Mouse (Mus musculus): Measurements from ENCODE around the gene Selenom. TPM values are rescaled to one million over a fixed set of nuclear protein-coding genes. Genes with fewer than 3 reads are reported as not detected.
A peak's percentile ranks its signal among the peaks of the same experiment; 100 is the strongest.

Gene Selenom
- 147 and 154 TPM in 2 replicates for polyA plus RNA-seq (2015; fragmentation: Nextera tagmentation; extraction: Ambion mirVana)

DNA sequence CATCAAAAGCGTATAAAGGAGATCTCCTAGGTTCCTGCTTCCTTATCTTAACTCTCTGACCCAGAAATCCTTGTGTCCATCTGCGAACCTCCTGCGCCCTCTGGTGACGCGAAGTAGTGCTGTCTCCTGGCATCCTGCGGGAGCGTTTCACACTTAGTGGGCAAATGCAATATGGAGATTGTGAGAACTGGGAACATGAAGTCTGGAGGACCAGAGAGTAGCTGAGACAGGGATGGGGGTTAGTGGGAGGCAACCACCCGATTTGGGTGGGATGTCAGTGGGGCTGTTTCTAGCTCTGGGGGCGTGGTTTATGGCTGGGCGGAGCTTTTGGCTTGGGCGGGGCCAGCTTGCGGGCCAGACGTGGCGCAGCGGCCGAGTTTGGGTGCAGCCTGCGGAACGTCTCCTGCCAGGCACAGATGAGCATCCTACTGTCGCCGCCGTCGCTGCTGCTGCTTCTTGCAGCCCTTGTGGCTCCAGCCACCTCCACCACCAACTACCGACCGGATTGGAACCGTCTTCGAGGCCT lies at the start of gene Selenom:
Selenom (plus strand) TSS at position 156 of the 526 bp plus-strand sequence.
- Histone ChIP-seq H3K4me2 (replicated peaks) (peak within 1 kb of the TSS; percentile 82), H3K9ac (peak within 1 kb of the TSS; percentile 61), H3K27me3 (replicated peaks) (no peaks in the 10 kb centered on the region), H3K36me3 (peaks cover 7% of the 10 kb centered on the region), H3K9me3 (no peaks in the 10 kb centered on the region), H3K27ac (peak within 1 kb of the TSS; percentile 69), H3K4me1 (replicated peaks) (peaks cover 29% of the 10 kb centered on the region), H3K4me3 (replicated peaks) (peak within 1 kb of the TSS; percentile 51)
- peak; percentile 81 for ATAC-seq
- under 1% methylated on average over 26 of the region's 26 CpGs for WGBS

DNA sequence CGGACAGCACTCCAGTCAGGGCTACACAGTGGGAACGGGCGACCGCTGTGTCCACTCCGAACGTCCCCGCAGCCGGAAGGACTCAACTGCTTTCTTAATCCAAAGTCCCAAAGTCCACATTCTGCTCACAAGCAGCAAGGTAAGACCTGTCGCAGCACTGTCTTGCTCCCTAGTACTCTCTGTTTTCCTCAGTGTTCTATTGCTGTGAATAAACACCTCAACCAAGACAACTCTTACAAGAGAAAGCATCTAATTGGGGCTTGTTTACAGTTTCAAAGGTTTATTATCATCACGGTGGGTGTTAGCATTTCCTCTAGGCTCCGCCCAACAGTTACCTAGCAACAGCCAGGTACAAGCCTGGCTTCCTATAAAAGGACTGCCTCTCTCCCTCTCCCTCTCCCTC lies 43.0 kb upstream of the Selenom start:
- H3K27me3 ChIP-seq (replicated peaks): no peaks in the 10 kb centered on the region
- ATAC-seq: peak; percentile 84
- no peaks in the 10 kb centered on the region for H3K36me3 ChIP-seq
- no peaks in the 10 kb centered on the region for H3K9me3 ChIP-seq
- WGBS: 13% methylated on average over 11 of the region's 11 CpGs
- peak overlapping the region; percentile 52 for H3K4me2 ChIP-seq (replicated peaks)
- H3K27ac ChIP-seq: no peak overlapping the region
- H3K9ac ChIP-seq: no peak overlapping the region
- H3K4me1 ChIP-seq (replicated peaks): no peaks in the 10 kb centered on the region
- H3K4me3 ChIP-seq (replicated peaks): peak overlapping the region; percentile 9; the same call in 1 of the 2 replicates

DNA sequence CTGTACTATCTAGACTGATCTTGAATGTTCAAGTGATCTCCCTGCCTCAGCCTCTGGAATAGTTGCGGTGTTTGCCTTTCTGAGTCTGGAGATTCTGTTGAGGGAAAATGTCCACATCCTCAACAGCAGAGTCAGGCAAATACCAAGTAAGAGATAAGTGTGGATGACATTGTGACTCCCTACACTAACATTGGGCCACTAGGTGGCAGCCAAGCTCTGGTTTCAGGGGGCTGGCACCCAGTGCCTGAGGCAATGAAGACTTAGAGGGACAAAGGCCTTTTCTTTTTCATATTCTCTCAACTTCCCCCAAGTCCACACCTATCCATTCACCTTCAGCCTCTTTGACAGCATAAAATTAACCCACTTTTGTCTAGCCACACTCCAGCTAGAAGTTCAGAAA lies 42.0 kb upstream of the Selenom start:
- 39% methylated on average over 1 of the region's 1 CpGs for WGBS
- H3K36me3 ChIP-seq: no peaks in the 10 kb centered on the region
- peak; percentile 77 for ATAC-seq
- no peak overlapping the region for H3K4me2 ChIP-seq (replicated peaks)
- H3K4me1 ChIP-seq (replicated peaks): no peaks in the 10 kb centered on the region
- H3K9me3 ChIP-seq: no peaks in the 10 kb centered on the region
- no peak overlapping the region for H3K4me3 ChIP-seq (replicated peaks)
- H3K27me3 ChIP-seq (replicated peaks): no peaks in the 10 kb centered on the region
- no peak overlapping the region for H3K9ac ChIP-seq
- H3K27ac ChIP-seq: no peak overlapping the region

DNA sequence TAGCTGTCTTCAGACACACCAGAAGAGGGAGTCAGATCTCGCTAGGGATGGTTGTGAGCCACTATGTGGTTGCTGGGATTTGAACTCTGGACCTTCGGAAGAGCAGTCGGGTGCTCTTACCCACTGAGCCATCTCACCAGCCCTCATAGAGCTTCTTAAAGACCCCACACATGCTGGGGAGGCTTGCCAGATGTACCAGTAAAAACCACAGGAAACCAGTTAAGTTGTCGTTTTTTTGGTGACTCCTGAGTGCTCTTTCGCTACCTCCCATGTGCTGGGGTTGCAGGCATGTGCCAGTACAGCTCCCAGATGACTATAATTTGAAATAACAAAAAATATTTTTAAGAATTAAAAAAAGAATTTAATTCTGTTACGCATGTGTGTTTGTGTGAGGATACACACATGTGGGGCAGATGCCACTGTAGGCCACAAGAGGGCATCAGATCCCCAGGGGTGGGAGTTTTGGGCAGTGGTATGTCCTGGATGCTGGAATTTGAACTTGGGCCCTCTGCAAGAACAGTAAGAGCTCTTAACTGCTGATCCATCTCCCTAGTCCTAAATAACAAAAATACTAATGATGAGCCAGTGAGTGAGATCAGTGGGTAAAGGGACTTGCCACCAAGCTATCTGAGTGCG lies 39.9 kb upstream of the Selenom start:
- Histone ChIP-seq H3K9ac (no peak overlapping the region), H3K9me3 (no peaks in the 10 kb centered on the region), H3K4me2 (replicated peaks) (no peak overlapping the region), H3K36me3 (no peaks in the 10 kb centered on the region), H3K27ac (no peak overlapping the region), H3K27me3 (replicated peaks) (no peaks in the 10 kb centered on the region), H3K4me3 (replicated peaks) (no peak overlapping the region), H3K4me1 (replicated peaks) (no peaks in the 10 kb centered on the region)
- ATAC-seq: no peak
- WGBS: 91% methylated on average over 7 of the region's 7 CpGs

DNA sequence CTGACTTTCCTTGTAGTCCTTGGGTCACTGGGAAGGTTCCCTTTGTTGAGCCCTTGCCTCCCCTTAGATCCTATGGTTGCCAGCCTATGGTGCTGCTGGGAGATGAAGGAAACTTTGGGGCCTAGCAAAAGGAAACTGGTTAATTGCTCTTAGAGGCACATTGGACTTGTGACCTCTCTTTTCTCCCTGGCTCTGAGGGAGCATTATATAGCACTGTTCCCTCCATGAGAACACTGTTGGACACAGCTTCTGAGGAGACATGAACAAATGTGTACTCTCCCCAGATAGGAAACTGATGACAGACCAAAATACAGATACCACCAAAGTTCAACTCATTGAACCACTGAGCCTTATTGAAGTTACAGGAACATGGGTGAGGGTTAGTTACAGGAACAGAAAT lies 39.0 kb upstream of the Selenom start:
- Histone ChIP-seq H3K27me3 (replicated peaks) (no peaks in the 10 kb centered on the region), H3K4me3 (replicated peaks) (no peak overlapping the region), H3K9ac (no peak overlapping the region), H3K9me3 (no peaks in the 10 kb centered on the region), H3K4me1 (replicated peaks) (no peaks in the 10 kb centered on the region), H3K36me3 (no peaks in the 10 kb centered on the region), H3K4me2 (replicated peaks) (no peak overlapping the region), H3K27ac (no peak overlapping the region)
- peak; percentile 42 for ATAC-seq

DNA sequence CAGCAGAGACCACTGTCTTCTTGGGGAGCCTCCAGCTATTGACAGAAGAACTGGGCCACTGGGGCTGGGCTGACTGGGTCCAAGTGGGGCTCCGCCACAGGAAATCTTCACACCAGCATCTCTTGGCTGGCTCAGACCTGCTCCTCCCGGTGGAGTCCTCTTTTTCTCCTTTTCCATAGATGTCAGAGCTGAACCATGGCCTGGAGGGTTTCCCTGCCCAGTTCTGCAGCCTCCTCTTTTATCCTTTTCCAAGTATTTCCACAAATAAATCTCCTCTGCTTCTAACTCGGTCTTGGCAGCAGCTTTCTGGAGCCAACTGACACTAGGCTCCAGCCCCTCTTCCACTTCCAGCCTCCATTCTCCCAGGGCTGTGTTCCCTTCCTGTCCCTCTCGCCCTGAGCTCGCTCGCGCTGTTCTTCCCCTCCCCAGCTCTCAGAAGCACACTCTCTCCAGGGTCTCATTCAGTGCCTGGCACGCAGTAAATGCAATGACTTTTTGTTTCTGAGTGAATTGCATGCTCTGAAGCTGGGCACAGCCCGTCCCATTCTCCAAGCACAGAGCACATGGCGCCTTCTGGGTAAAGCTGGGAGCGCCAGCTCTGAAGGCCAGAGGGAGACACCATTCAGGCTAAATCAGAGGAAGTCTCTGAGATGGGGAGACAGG lies 30.4 kb upstream of the Selenom start:
- Histone ChIP-seq H3K27ac (no peak overlapping the region), H3K9me3 (no peaks in the 10 kb centered on the region), H3K4me2 (replicated peaks) (no peak overlapping the region), H3K27me3 (replicated peaks) (no peaks in the 10 kb centered on the region), H3K9ac (no peak overlapping the region), H3K36me3 (no peaks in the 10 kb centered on the region), H3K4me1 (replicated peaks) (peaks cover 9% of the 10 kb centered on the region; the same call in 1 of the 2 replicates), H3K4me3 (replicated peaks) (no peak overlapping the region)
- no peak for ATAC-seq
- 56% methylated on average over 11 of the region's 11 CpGs for WGBS

DNA sequence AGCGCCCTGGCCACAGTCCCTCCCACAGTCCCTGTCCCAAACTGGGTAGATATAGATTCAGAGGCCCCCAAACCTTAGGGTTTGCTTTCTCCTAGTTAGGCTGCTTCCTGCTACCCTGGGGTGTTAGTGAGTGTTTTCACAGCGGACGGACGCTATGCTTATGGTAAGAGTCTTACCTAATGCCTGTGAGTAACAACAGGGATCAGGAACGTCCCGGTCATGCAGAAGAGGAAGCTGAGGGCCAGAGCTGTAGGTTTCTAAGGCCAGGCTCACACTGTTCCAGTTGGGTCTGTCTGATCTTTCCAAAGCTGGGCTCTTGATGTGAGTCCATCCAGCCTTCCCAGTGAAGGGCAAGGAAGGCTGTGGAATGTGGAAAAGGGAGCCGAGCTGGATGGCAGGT lies 28.1 kb upstream of the Selenom start:
- no peaks in the 10 kb centered on the region for H3K27me3 ChIP-seq (replicated peaks)
- H3K4me1 ChIP-seq (replicated peaks): peaks cover 9% of the 10 kb centered on the region; the same call in 1 of the 2 replicates
- no peak overlapping the region for H3K9ac ChIP-seq
- no peaks in the 10 kb centered on the region for H3K9me3 ChIP-seq
- H3K4me3 ChIP-seq (replicated peaks): no peak overlapping the region
- H3K4me2 ChIP-seq (replicated peaks): no peak overlapping the region
- 71% methylated on average over 7 of the region's 7 CpGs for WGBS
- no peak for ATAC-seq
- H3K27ac ChIP-seq: no peak overlapping the region
- H3K36me3 ChIP-seq: no peaks in the 10 kb centered on the region

DNA sequence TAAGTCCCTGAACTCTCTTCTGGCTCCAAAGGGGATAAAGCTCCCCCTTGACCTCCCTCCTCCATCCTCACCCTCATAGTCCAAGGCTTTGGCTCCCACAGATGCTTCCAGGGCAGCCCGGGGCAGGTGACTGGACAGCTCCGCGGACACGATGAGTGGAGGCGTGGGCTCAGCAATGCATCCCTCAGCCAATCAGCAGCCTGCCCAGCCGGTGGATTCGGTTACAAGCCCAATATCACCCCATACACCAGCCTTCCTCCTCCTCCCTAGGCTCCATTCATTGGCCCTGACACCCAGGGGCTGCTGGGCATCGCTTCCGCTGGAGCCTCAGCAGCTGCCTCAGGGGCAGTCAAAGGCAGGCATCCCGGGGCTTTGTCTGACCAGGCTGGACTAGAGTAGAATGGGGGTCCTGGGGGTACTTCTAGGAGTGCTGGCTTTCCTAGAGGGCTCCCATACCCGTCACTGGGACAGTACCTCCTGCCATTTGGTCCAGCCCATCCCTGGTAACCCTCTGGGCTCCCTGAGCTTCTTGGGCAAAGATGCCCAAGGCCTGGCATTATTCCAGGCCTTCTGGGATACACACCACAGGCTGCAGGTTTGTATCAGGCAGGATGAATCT lies 26.4 kb upstream of the Selenom start, which contains the start of gene Pla2g3:
Pla2g3 (plus strand) TSS at position 333 of the 619 bp plus-strand sequence.
- Histone ChIP-seq H3K4me2 (replicated peaks) (peak within 1 kb of the TSS; percentile 26; the same call in 1 of the 2 replicates), H3K36me3 (no peaks in the 10 kb centered on the region), H3K9me3 (no peaks in the 10 kb centered on the region), H3K9ac (no peak within 1 kb of the TSS), H3K27me3 (replicated peaks) (no peaks in the 10 kb centered on the region), H3K4me3 (replicated peaks) (no peak within 1 kb of the TSS), H3K27ac (no peak within 1 kb of the TSS), H3K4me1 (replicated peaks) (peaks cover 6% of the 10 kb centered on the region; the same call in 1 of the 2 replicates)
- 25% methylated on average over 11 of the region's 11 CpGs for WGBS
- peak; percentile 30 for ATAC-seq

DNA sequence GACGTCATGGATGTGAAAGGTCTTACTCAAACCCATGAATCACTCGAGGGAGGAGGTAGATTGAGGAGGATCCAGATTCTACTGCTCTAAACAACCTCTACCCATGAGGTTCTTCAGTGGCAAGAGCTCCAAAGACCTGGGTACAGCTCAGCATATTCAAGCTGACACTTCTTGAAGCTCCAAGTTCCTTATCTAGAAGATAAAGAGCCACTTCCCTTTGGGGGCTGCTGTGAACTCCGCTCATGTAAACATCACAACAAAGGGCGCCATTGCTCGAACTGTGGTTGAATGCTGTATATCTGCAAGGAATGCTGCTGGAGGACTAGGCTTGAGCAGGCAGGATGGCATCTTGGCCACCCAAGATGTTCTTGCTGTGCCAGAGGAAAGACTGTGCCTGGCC lies 25.4 kb upstream of the Selenom start:
- H3K9me3 ChIP-seq: no peaks in the 10 kb centered on the region
- H3K27ac ChIP-seq: no peak overlapping the region
- no peak overlapping the region for H3K9ac ChIP-seq
- no peak overlapping the region for H3K4me3 ChIP-seq (replicated peaks)
- peaks cover 6% of the 10 kb centered on the region; the same call in 1 of the 2 replicates for H3K4me1 ChIP-seq (replicated peaks)
- H3K4me2 ChIP-seq (replicated peaks): no peak overlapping the region
- H3K36me3 ChIP-seq: no peaks in the 10 kb centered on the region
- no peaks in the 10 kb centered on the region for H3K27me3 ChIP-seq (replicated peaks)
- WGBS: 63% methylated on average over 5 of the region's 5 CpGs
- ATAC-seq: no peak

DNA sequence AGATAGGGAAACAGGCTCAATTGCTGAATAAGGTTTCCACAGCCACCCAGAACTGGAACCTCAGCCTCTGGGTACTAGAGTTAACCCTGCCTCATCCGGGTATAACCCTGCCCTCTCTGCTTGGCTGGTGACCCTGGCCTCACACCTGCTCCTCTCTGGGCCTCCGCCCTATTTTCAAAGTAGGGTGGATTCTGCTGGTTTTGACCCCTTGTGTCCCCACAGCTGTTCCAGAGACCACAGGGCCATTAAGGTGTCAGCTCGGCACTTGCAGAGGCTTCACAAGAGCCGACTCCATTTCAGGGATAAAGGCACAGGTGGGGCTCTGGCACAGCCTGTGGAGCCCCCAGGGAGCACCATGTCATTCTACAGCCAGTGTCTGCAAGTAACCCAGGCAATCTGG lies 21.7 kb upstream of the Selenom start:
- no peak for ATAC-seq
- Histone ChIP-seq H3K4me3 (replicated peaks) (no peak overlapping the region), H3K4me2 (replicated peaks) (no peak overlapping the region), H3K27me3 (replicated peaks) (no peaks in the 10 kb centered on the region), H3K27ac (no peak overlapping the region), H3K36me3 (no peaks in the 10 kb centered on the region), H3K9me3 (no peaks in the 10 kb centered on the region), H3K9ac (no peak overlapping the region), H3K4me1 (replicated peaks) (peaks cover 5% of the 10 kb centered on the region; the same call in 1 of the 2 replicates)
- WGBS: 60% methylated on average over 4 of the region's 4 CpGs

DNA sequence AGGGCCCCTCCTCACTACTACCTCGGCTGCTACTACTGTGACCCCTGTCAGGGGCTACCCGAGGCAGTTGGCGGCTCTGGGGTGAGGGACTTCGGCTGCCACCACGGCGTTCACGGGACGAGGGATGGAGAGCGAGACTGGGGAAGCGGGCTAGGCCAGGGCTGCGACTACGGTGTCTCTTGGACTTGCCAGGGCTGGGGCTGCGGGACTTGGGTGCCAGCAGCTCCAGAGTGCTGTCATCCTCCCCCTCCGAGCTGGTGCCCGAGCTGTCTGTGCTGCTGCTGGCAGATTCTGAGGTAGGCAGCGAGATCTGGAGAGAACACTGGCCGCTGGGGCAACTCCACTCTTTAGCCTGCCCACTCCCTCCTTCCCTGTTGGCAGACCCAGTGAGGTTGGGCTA lies 19.6 kb upstream of the Selenom start:
- Histone ChIP-seq H3K27ac (no peak overlapping the region), H3K27me3 (replicated peaks) (no peaks in the 10 kb centered on the region), H3K36me3 (no peaks in the 10 kb centered on the region), H3K4me3 (replicated peaks) (no peak overlapping the region), H3K4me2 (replicated peaks) (no peak overlapping the region), H3K9me3 (no peaks in the 10 kb centered on the region), H3K4me1 (replicated peaks) (no peaks in the 10 kb centered on the region), H3K9ac (no peak overlapping the region)
- 0 out of 2 replicates have a peak, but pooled peaks have one; percentile 14 for ATAC-seq
- WGBS: 75% methylated on average over 17 of the region's 17 CpGs

DNA sequence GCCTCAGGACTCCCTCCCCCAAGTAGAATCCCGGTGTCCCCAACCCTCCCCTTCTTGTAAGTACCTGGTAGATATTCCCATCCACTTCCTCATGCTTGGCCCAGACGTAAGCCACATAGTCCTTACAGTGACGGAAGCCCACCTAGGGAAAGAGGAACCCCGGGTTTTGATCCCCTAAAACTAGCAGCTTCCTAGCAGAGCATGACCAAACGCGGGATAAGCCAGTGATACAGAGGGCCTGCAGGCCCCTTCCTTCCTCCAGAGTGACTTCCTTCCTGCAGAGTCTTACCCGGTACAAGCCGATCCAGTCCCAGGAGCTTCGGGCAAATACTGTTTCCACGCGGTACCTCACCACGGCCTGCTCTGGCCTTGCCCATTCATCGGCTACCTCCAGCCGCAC lies 19.0 kb upstream of the Selenom start:
- Histone ChIP-seq H3K4me3 (replicated peaks) (no peak overlapping the region), H3K27me3 (replicated peaks) (no peaks in the 10 kb centered on the region), H3K36me3 (no peaks in the 10 kb centered on the region), H3K27ac (no peak overlapping the region), H3K9ac (no peak overlapping the region), H3K4me2 (replicated peaks) (no peak overlapping the region), H3K4me1 (replicated peaks) (no peaks in the 10 kb centered on the region), H3K9me3 (no peaks in the 10 kb centered on the region)
- ATAC-seq: no peak
- 86% methylated on average over 14 of the region's 14 CpGs for WGBS
